Mouse (Mus musculus): ENCODE measurements at regions not wholly inside any gene's neighbourhood (a gene's known extent, or its start where the extent isn't known, plus 50 kb on each side); places are given as distances from the start of the nearest gene placed in this dataset.

GRCm38 (mm10) chr16:21320284-21320683 lies 102.6 kb upstream of the Vps8 start:
- no peak for DNase-seq

DNA sequence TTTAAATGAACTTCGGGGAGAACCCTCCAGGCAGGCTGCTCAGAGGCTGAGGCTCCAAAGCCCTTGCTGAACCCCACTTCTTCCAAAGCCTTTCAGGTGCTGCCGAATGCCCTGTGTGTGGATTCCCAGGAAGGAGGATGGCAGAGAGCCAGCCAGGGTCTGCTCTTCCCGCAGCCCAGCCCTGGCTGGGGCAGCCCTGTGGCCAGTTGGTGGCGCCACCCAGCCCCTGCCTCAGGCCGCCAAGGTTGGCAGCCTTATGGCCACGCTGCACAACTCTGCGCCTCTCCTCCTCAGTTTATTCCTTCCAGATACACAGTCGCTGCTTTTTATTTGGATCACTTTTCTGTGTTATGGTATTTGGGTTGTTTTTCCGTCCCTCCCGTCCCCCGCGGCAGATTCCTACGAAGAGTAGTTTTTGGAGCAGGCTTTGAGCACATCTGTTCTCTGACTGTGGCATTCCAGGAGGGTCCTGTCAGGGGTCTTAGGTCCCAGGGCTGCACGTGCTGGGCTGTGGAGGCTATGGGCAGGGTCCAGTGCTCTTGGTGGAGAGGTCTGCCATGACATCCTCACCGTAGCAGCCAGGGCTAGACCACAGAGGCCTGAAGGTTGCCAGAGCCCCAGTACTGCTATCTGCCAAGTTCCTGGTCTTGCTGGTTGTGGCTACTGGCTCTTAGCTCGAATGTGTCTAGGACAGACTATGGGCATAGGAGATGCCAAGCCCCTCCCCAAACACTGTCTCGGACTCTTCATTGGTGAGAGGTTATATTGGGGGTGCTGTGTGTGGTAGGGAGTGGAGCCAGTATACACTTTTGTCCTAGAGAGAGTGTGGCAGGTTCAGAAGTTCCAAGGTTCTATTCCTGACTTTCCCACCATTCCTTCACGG lies 101.5 kb upstream of the Vps8 start:
- DNase-seq, result no peak

DNA sequence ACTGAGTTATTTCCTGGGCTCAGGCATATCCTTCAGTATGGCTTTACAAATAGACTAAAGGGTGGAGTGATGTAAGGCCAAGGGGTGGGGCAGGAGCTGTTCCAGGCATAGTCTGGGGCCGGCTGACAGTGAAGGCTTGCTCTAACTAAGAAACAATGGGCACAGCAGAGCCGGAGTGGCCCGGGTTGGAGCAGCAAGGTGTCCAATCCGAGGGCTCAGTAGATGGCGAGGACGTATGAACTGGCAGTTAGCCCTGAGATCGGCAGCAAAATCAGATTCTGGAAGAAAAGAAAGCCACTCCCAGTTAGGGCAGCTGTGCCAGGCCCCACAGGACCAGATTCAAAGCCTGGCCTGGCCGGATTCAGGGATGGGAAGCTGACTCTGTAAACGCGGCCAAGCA lies 100.5 kb upstream of the Vps8 start:
- DNase-seq, result no peak

- DNase-seq, result no peak
Measured at GRCm38 (mm10) chr16:21323446-21324034, 99.4 kb upstream of the Vps8 start.

DNA sequence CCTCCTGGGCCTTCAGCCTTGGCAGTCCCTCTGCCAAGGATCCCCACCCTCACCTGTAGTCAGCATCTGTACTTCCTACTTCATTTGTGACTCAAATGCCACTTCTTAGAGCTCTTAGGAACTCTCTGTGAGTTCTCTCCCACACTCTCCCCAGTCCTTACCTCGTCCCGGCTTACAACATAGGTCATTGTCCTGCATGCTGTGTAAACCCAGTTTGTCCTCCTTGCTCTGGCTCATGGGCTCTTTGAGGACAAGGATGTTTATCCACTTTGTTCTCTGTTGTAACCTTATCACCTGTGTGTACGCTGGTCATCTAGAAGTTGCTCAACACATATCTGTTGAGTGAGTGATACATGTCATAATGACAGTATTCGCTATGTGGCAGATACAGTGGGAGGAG lies 94.9 kb upstream of the Vps8 start:
- no peak for DNase-seq

- no peak for DNase-seq
Measured at GRCm38 (mm10) chr16:21329199-21329598, 93.7 kb upstream of the Vps8 start.

- no peak for DNase-seq
Measured at GRCm38 (mm10) chr16:21331229-21331628, 91.7 kb upstream of the Vps8 start.

GRCm38 (mm10) chr16:21332411-21332810 lies 90.5 kb upstream of the Vps8 start:
- peak; percentile 26 for DNase-seq

DNA sequence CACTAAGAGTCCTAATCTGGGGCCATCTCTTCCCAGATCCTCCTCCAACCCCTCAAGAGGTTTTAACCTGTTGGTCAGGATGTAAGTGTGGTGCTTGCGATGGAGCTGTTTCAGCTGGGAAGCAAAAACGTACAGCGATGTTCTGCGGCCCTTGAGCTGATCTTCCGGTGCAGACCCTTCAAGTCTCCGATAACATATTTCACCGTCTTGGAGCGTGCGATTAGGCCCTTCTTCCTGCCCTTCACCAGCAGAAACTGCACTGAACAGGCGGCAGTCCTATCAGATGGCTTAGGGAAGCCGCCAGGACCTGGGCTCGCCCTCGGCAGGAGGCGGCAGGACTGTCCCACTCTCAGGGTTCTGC lies 90.1 kb upstream of the Vps8 start:
- DNase-seq, result no peak

GRCm38 (mm10) chr16:21333223-21333951 lies 89.5 kb upstream of the Vps8 start:
- peak; percentile 96 for DNase-seq

GRCm38 (mm10) chr16:21339061-21339459 lies 83.9 kb upstream of the Vps8 start:
- no peak for DNase-seq

DNA sequence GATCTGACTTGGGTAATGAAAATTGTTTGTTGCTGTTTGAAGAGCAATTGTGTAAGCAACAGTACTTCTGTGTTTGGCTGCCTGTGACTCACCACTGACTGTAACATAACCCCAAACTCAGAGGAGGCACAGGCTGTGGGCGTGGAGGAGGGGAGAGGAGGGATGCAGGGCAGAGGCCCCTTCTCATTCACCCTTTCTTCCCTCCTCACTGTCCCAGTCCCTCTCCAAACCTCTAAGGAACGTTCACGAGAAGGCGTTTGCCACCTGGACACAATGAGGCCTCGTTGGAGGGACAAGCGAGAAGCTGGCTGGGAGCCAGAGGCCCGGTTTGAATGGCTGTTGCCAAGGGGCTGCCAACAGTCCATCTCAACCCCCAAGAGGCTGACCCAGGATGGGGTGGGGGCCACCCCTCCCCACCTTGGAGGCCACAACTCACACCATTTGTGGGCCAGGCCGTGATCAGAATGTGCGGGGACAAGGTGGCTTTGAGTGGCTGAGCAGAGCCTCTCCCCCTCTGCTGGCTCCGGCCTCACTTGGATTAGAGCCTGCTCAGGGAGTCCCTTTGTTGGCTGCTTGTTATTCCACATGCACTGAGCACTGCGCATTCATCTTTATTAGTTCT lies 83.3 kb upstream of the Vps8 start:
- DNase-seq, result no peak

- DNase-seq, result no peak
Measured at GRCm38 (mm10) chr16:21340136-21340535, 82.8 kb upstream of the Vps8 start.

- DNase-seq, result no peak
Measured at GRCm38 (mm10) chr16:21349869-21350268, 73.0 kb upstream of the Vps8 start.

- DNase-seq, result no peak
Measured at GRCm38 (mm10) chr16:21351289-21351688, 71.6 kb upstream of the Vps8 start.

DNA sequence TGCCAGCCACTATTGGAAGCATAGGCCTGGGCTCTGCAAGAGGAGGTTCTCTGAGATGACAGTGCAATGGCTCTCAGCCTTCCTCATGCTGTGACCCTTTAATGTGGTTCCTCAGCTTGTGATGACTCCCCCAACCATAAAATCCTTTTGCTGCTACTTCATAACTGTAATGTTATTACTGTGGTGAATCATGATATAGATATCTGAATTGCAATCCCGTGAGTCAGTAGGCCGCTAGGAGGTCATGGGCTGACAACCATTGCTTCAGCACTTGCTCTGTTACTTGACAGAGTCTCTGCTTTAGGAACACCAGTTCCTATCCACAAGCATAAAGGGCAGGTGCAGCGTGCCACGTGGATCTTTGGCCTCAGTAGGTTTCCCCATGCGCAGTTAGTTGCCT lies 69.8 kb upstream of the Vps8 start:
- no peak for DNase-seq

GRCm38 (mm10) chr16:21353545-21353944 lies 69.4 kb upstream of the Vps8 start:
- DNase-seq, result no peak

- no peak for DNase-seq
Measured at GRCm38 (mm10) chr16:21355638-21356037, 67.3 kb upstream of the Vps8 start.

DNA sequence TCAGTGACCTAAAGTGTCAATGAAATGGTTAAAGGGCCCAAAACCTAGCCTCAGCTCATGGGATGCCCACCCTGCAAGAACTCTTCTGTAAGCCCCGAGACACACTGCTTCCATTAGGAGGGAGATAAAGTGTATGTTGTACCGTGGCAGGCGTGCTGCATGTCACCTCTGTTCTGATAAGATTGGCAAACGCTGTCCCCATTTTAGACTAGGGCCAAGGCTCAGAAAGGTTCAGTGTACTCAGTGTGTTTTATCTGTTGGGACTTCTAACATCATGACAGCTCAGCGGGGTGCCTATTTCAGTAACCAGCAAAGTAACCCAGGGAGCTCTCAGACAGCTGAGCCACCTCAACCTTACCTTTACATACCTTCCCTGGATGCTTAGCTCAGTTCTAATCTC lies 65.5 kb upstream of the Vps8 start:
- DNase-seq, result no peak

GRCm38 (mm10) chr16:21358313-21358920 lies 64.5 kb upstream of the Vps8 start:
- DNase-seq, result no peak

GRCm38 (mm10) chr16:21359459-21359858 lies 63.5 kb upstream of the Vps8 start:
- DNase-seq, result no peak

DNA sequence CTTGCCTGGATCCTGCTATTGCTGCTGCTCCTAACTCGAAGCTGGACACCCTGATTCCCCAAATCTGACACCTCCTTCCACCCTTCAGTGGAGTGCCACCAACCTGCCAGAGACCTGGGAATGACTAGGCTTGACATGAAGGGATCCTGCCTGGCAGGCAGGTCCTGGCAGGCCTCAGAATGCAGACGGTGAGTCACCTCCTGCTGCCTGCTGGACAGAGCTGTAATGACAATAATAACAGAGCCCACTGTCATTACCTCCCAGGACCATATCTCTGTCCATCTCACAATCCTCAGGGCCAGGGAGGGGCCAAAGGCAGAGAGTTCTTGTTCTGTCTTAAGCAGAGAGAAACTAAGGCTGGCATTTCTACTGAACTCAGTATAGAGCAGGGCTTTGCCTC lies 61.5 kb upstream of the Vps8 start:
- DNase-seq, result no peak
